Mouse (Mus musculus) heart, adult 2 months (tissue): ENCODE data around the gene Golph3.

Source experiments
- CTCF ChIP-seq: fragments of 200-600 bp; IDR thresholded peaks from 2 replicates; pipeline ENCODE4 v1.8.1; 2022; ENCODE audit warnings: antibody characterized with exemption, mild to moderate bottlenecking, moderate library complexity
- EP300 ChIP-seq: fragments of 200-500 bp; IDR thresholded peaks from 2 replicates; pipeline ENCODE4 v1.6.1; 2011; ENCODE audit warnings: low read depth, low read length, control low read depth; ENCODE audit not compliant: insufficient read depth

DNA sequence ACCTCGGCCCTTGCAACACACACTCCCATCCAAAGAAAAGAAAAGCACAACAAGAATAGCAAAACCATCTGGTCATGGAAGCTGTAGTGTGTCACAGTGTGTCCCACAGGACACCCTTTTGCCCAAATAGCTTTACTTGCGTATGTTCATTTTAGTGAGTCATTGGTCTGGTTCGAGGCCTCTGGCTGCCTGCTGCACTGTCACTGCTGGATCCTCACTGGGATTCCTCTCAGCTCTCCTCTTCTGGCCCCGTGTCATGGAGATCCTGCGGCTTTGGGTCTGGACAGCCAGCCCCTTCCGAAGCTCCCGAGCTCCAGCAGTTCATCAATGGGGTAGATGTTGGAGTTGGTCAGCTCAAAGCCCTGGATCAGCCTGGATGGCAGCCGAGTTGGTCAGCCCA is 2.8 kb upstream of the Golph3 start:
- TF ChIP-seq CTCF (no peak), EP300 (no peak)
